Mouse (Mus musculus) c-Kit-positive CD71-positive TER-119-positive erythroid progenitor cells, embryonic 14.5 days (primary cell): ENCODE results near the gene Sri.

Experiments
- DNase-seq: peaks from one replicate; pipeline ENCODE4 v3.0.0-alpha.2; 2013; ENCODE audit warnings: low spot score

The Sri gene

GRCm38 (mm10) chr5:8111691-8112090 lies 65.8 kb downstream of the Sri start:
- DNase-seq, result no peak

GRCm38 (mm10) chr5:8112246-8112645 lies 66.4 kb downstream of the Sri start:
- DNase-seq, result no peak

- DNase-seq, result no peak
Measured at GRCm38 (mm10) chr5:8116561-8117168, 70.8 kb downstream of the Sri start.
